Mouse (Mus musculus): Measurements from ENCODE around the gene Olfr13. TPM values are rescaled to one million over a fixed set of nuclear protein-coding genes. Genes with fewer than 3 reads are reported as not detected.
"Not testable (repeated sequence)": the region's sequence is repeated elsewhere in the genome, so short reads cannot be mapped to it uniquely, and the experiment has no call there.

The Olfr13 gene
- polyA plus RNA-seq, 1 experiment from 2014 or later = not detected

GRCm38 (mm10) chr6:43212873-43213272 is 40.9 kb downstream of the Olfr13 start, which contains the start of gene Olfr434:
TSS of gene Olfr434 (plus strand) at chr6:43213021.
- H3K4me1 ChIP-seq (replicated peaks); H3K4me3 ChIP-seq (replicated peaks); H3K9me3 ChIP-seq; ATAC-seq (ENCODE audit: insufficient number of reproducible peaks, insufficient read depth, low FRiP score, low TSS enrichment, low read depth); H3K36me3 ChIP-seq; H3K27ac ChIP-seq; H3K27me3 ChIP-seq; H3K4me2 ChIP-seq; H3K9ac ChIP-seq (replicated peaks): not testable (repeated sequence)

Other genes with a start within 250 kb of the Olfr13 start
- gene Olfr444, start 223.1 kb upstream of the Olfr13 start, polyA plus RNA-seq (2016; fragmentation: Nextera tagmentation; extraction: Ambion mirVana) = not detected in 2 replicates
- gene Olfr441, start 65.8 kb upstream of the Olfr13 start, polyA plus RNA-seq (2016; fragmentation: Nextera tagmentation; extraction: Ambion mirVana) = not detected in 2 replicates
- gene Olfr237-ps1, start 25.6 kb upstream of the Olfr13 start, polyA plus RNA-seq (2016; fragmentation: Nextera tagmentation; extraction: Ambion mirVana) = not detected in 2 replicates
- not detected in 2 replicates for gene Olfr437, start 8.9 kb upstream of the Olfr13 start, polyA plus RNA-seq (2016; fragmentation: Nextera tagmentation; extraction: Ambion mirVana)
- gene Olfr435, start 25.0 kb downstream of the Olfr13 start, polyA plus RNA-seq (2016; fragmentation: Nextera tagmentation; extraction: Ambion mirVana) = not detected in 2 replicates
- gene Olfr434, start 40.9 kb downstream of the Olfr13 start, polyA plus RNA-seq (2016; fragmentation: Nextera tagmentation; extraction: Ambion mirVana) = not detected in 2 replicates
- gene Olfr47, start 59.4 kb downstream of the Olfr13 start, polyA plus RNA-seq (2016; fragmentation: Nextera tagmentation; extraction: Ambion mirVana) = not detected in 2 replicates
- 7.4 and 8.7 TPM in 2 replicates for gene Arhgef5, start 93.4 kb downstream of the Olfr13 start, polyA plus RNA-seq (2016; fragmentation: Nextera tagmentation; extraction: Ambion mirVana)
- not detected in 2 replicates for gene Nobox, start 137.4 kb downstream of the Olfr13 start, polyA plus RNA-seq (2016; fragmentation: Nextera tagmentation; extraction: Ambion mirVana)